Mouse (Mus musculus): ENCODE measurements at regions not wholly inside any gene's neighbourhood (a gene's known extent, or its start where the extent isn't known, plus 50 kb on each side); places are given as distances from the start of the nearest gene placed in this dataset.

- TF ChIP-seq IRF4 (IDR thresholded peaks at IDR 0.05; ENCODE audit: low read depth, low read length) (no peak), PAX5 (IDR thresholded peaks at IDR 0.05; ENCODE audit: low read length) (no peak), MAX (IDR thresholded peaks at IDR 0.05; ENCODE audit: low read length) (no peak), KAT2A (IDR thresholded peaks at IDR 0.05; ENCODE audit: insufficient replicate concordance, low read length) (no peak)
These were observed 141.2 kb downstream of the Tex29 start (continued) for GRCm38 (mm10) chr8:11981458-11981857.

- DNase-seq (ENCODE audit: extremely low read depth): no peak
- no peak for TF ChIP-seq ZMIZ1 (IDR thresholded peaks at IDR 0.05; ENCODE audit: low read depth, low read length)
- no peak for TF ChIP-seq MAZ (IDR thresholded peaks at IDR 0.05; ENCODE audit: low read depth, low read length)
- TF ChIP-seq ZKSCAN1 (IDR thresholded peaks at IDR 0.05; ENCODE audit: borderline replicate concordance, low read depth, low read length): no peak
- no peak for TF ChIP-seq UBTF (IDR thresholded peaks at IDR 0.05; ENCODE audit: low read depth, low read length)
- no peak for TF ChIP-seq RCOR1 (conservative IDR thresholded peaks at IDR 0.05; ENCODE audit: low read depth, low read length)
- no peak for TF ChIP-seq TCF12 (IDR thresholded peaks at IDR 0.05; ENCODE audit: low read depth, low read length)
- no peaks in the 10 kb centered on the region for H3K36me3 ChIP-seq (replicated peaks in 1 of 2; ENCODE audit: control insufficient read depth in 1 of 2, insufficient read depth in 1 of 2, low read length in 1 of 2)
- in situ Hi-C loops (cut with MboI; ENCODE audit: low pct_ligation_motif_present, low pct_unique_long_range_greater_than_20kb, low sequenced_read_pairs) (no loop called here), dilution Hi-C loops (cut with MboI; ENCODE audit: extremely low pct_ligation_motif_present, extremely low pct_unique_long_range_greater_than_20kb, low sequenced_read_pairs) (no loop called here)
- H3K9me3 ChIP-seq (replicated peaks; ENCODE audit: low read length): no peaks in the 10 kb centered on the region
- H3K4me3 ChIP-seq (replicated peaks in 1 of 3; ENCODE audit: low read depth in 2 of 3, low read length in 2 of 3, poor library complexity in 1 of 3): no peak overlapping the region
- H3K4me1 ChIP-seq (ENCODE audit: control insufficient read depth in 1 of 2, insufficient read depth in 2 of 2): no peaks in the 10 kb centered on the region
- H3K9ac ChIP-seq (ENCODE audit: insufficient read depth, low read depth): no peak overlapping the region
- H3K27me3 ChIP-seq (replicated peaks): peaks cover 78% of the 10 kb centered on the region
- no peak overlapping the region for H3K27ac ChIP-seq (ENCODE audit: insufficient read depth, low read depth)
- no peaks in the 10 kb centered on the region for H3K79me2 ChIP-seq (replicated peaks; ENCODE audit: control insufficient read depth, extremely low read depth, insufficient read depth, poor library complexity, severe bottlenecking)
- H3K4me2 ChIP-seq (ENCODE audit: insufficient read depth, low read depth, poor library complexity, severe bottlenecking): no peak overlapping the region
These were observed 149.8 kb downstream of the Tex29 start for GRCm38 (mm10) chr8:11990024-11990423.

GRCm38 (mm10) chr8:11999736-12000458 lies 159.6 kb downstream of the Tex29 start:
- in situ Hi-C loops (cut with MboI; ENCODE audit: low pct_ligation_motif_present, low pct_unique_long_range_greater_than_20kb, low sequenced_read_pairs) (no loop called here), dilution Hi-C loops (cut with MboI; ENCODE audit: extremely low pct_ligation_motif_present, extremely low pct_unique_long_range_greater_than_20kb, low sequenced_read_pairs) (no loop called here)
- H3K36me3 ChIP-seq (replicated peaks in 1 of 2; ENCODE audit: control insufficient read depth in 1 of 2, insufficient read depth in 1 of 2, low read length in 1 of 2): no peaks in the 10 kb centered on the region
- H3K9me3 ChIP-seq (replicated peaks; ENCODE audit: low read length): no peaks in the 10 kb centered on the region
- no peaks in the 10 kb centered on the region for H3K79me2 ChIP-seq (replicated peaks; ENCODE audit: control insufficient read depth, extremely low read depth, insufficient read depth, poor library complexity, severe bottlenecking)
- no peak overlapping the region for H3K9ac ChIP-seq (ENCODE audit: insufficient read depth, low read depth)
- H3K4me1 ChIP-seq (ENCODE audit: control insufficient read depth in 1 of 2, insufficient read depth in 2 of 2): no peaks in the 10 kb centered on the region
- DNase-seq (ENCODE audit: extremely low read depth): peak; percentile 14
- H3K27ac ChIP-seq (ENCODE audit: insufficient read depth, low read depth): no peak overlapping the region
- peaks cover 74% of the 10 kb centered on the region for H3K27me3 ChIP-seq (replicated peaks)
- TF ChIP-seq NRF1 (IDR thresholded peaks at IDR 0.05; ENCODE audit: low read depth, low read length) (no peak), JUN (IDR thresholded peaks at IDR 0.05; ENCODE audit: insufficient read depth, low read depth, low read length) (no peak), EP300 (IDR thresholded peaks at IDR 0.05; ENCODE audit: low read length) (no peak), ZMIZ1 (IDR thresholded peaks at IDR 0.05; ENCODE audit: low read depth, low read length) (no peak), SIN3A (IDR thresholded peaks at IDR 0.05; ENCODE audit: low read length) (no peak), ETS1 (conservative IDR thresholded peaks at IDR 0.05; ENCODE audit: low read depth, low read length) (no peak), MXI1 (IDR thresholded peaks at IDR 0.05; ENCODE audit: low read depth, low read length) (no peak), USF2 (conservative IDR thresholded peaks at IDR 0.05; ENCODE audit: low read depth, low read length) (no peak), ZNF384 (IDR thresholded peaks at IDR 0.05; ENCODE audit: low read depth, low read length) (no peak), CTCF (conservative IDR thresholded peaks at IDR 0.05 in 1 of 2, IDR thresholded peaks at IDR 0.05 in 1 of 2; ENCODE audit: low read depth in 2 of 2, low read length in 2 of 2) (peak in 1 of 2 experiments; percentile 36; a peak in 2 of 4 replicates), NELFE (IDR thresholded peaks at IDR 0.05; ENCODE audit: low read depth, low read length) (no peak), ZKSCAN1 (IDR thresholded peaks at IDR 0.05; ENCODE audit: borderline replicate concordance, low read depth, low read length) (no peak), ZC3H11A (IDR thresholded peaks at IDR 0.05; ENCODE audit: low read depth, low read length) (no peak), MAZ (IDR thresholded peaks at IDR 0.05; ENCODE audit: low read depth, low read length) (no peak), RAD21 (IDR thresholded peaks at IDR 0.05; ENCODE audit: low read depth, low read length) (peak; percentile 50), PAX5 (IDR thresholded peaks at IDR 0.05; ENCODE audit: low read length) (no peak), CHD1 (IDR thresholded peaks at IDR 0.05; ENCODE audit: low read depth, low read length) (no peak)
- no peak overlapping the region for H3K4me3 ChIP-seq (replicated peaks in 1 of 3; ENCODE audit: low read depth in 2 of 3, low read length in 2 of 3, poor library complexity in 1 of 3)
- no peak overlapping the region for H3K4me2 ChIP-seq (ENCODE audit: insufficient read depth, low read depth, poor library complexity, severe bottlenecking)
